Mouse (Mus musculus) forebrain, embryonic 11.5 days (tissue): ENCODE measurements around the gene Sdsl. TPM values are rescaled to one million over a fixed set of nuclear protein-coding genes. Genes with fewer than 3 reads are reported as not detected.
"Not testable (repeated sequence)": the region's sequence is repeated elsewhere in the genome, so short reads cannot be mapped to it uniquely, and the experiment has no call there.

ENCODE experiments used
- ATAC-seq: fragments of 200-750 bp; cut with Nextera tagmentation; replicated peaks from 2 replicates; pipeline ENCODE4 v1.8.0; 2017; ENCODE audit warnings: moderate TSS enrichment; ENCODE audit not compliant: low FRiP score
- DNase-seq: peaks from one replicate; pipeline ENCODE4 v3.0.0-alpha.2; 2017; ENCODE audit warnings: low spot score
- H3K27ac ChIP-seq: fragments of 300-500 bp; sonication (generic); 2 replicates; pipeline ENCODE4 v1.5.1; 2014; ENCODE audit warnings: low read depth, low read length
- H3K27me3 ChIP-seq: fragments of 300-500 bp; sonication (generic); 2 replicates; pipeline ENCODE4 v1.6.1; 2014; ENCODE audit warnings: mild to moderate bottlenecking, low read length, mixed read lengths; ENCODE audit not compliant: control insufficient read depth, insufficient read depth
- H3K36me3 ChIP-seq: fragments of 300-500 bp; sonication (generic); 2 replicates; pipeline ENCODE4 v1.6.1; 2014; ENCODE audit warnings: mild to moderate bottlenecking, low read length, moderate library complexity, mixed read lengths; ENCODE audit not compliant: control insufficient read depth, insufficient read depth
- H3K4me1 ChIP-seq: fragments of 300-500 bp; sonication (generic); replicated peaks from 2 replicates; pipeline ENCODE4 v1.6.1; 2014; ENCODE audit warnings: low read length, mixed read lengths; ENCODE audit not compliant: control insufficient read depth, insufficient read depth
- H3K4me2 ChIP-seq: fragments of 300-500 bp; sonication (generic); 2 replicates; pipeline ENCODE4 v1.6.1; 2014; ENCODE audit warnings: low read depth, mild to moderate bottlenecking, low read length, moderate library complexity, mixed read lengths; ENCODE audit not compliant: severe bottlenecking
- H3K4me3 ChIP-seq: fragments of 300-500 bp; sonication (generic); 2 replicates; pipeline ENCODE4 v1.5.1; 2014; ENCODE audit warnings: low read depth, low read length
- H3K9ac ChIP-seq: fragments of 300-500 bp; sonication (generic); 2 replicates; pipeline ENCODE4 v1.6.1; 2014; ENCODE audit warnings: low read length
- H3K9me3 ChIP-seq: fragments of 300-500 bp; sonication (generic); 2 replicates; pipeline ENCODE4 v1.6.1; 2016; ENCODE audit warnings: low read length, mixed read lengths; ENCODE audit not compliant: control insufficient read depth
- WGBS: fragments of 180-500 bp; shearing (Covaris S2); extraction: QIAGEN DNeasy Blood & Tissue Kit; methylation state at CpG from one replicate; pipeline ENCODE4 v1.1.7; 2014; 5-methylcytosine and 5-hydroxymethylcytosine counted together
- polyA plus RNA-seq: library from polyadenylated mRNA; unstranded; fragments of >200 nt; fragmentation: Nextera tagmentation; extraction: Ambion mirVana; gene quantifications from 2 replicates; pipeline ENCODE4 v1.2.1, GENCODE M21; 2014

Sdsl gene
- polyA plus RNA-seq, 1 experiment from 2014 or later, result 4.5 TPM

DNA sequence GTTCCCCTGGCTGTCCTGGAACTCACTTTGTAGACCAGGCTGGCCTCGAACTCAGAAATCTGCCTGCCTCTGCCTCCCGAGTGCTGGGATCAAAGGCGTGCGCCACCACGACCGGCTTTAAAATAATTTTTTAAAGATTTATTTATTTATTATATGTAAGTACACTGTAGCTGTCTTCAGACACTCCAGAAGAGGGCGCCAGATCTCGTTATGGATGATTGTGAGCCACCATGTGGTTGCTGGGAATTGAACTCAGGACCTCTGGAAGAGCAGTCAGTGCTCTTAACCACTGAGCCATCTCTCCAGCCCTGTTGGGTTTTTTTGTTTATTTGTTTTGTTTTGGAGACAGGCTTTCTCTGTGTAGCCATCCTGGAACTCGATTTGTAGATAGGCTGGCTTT lies 28.0 kb upstream of the Sdsl start:
- 87% methylated on average over 9 of the region's 9 CpGs for WGBS
- not testable (repeated sequence) for H3K9me3 ChIP-seq, ATAC-seq, H3K4me2 ChIP-seq, H3K27ac ChIP-seq, H3K9ac ChIP-seq, H3K4me1 ChIP-seq, DNase-seq, H3K27me3 ChIP-seq, H3K4me3 ChIP-seq, H3K36me3 ChIP-seq

- DNase-seq (no peak), ATAC-seq (no peak)
- no peak overlapping the region for H3K4me3 ChIP-seq
- no peaks in the 10 kb centered on the region for H3K27me3 ChIP-seq
- H3K27ac ChIP-seq, result no peak overlapping the region
- H3K9ac ChIP-seq, result no peak overlapping the region
- WGBS, result 77% methylated on average over 4 of the region's 4 CpGs
- H3K36me3 ChIP-seq, result no peaks in the 10 kb centered on the region
- H3K9me3 ChIP-seq, result no peaks in the 10 kb centered on the region
- peaks cover 5% of the 10 kb centered on the region; the same call in 1 of the 2 replicates for H3K4me1 ChIP-seq
- no peak overlapping the region for H3K4me2 ChIP-seq
These were observed 26.6 kb upstream of the Sdsl start for GRCm38 (mm10) chr5:120499202-120499601.

- no peak overlapping the region for H3K4me3 ChIP-seq
- WGBS, result 95% methylated on average over 3 of the region's 3 CpGs
- no peak overlapping the region for H3K4me2 ChIP-seq
- no peaks in the 10 kb centered on the region for H3K9me3 ChIP-seq
- no peak for DNase-seq
- no peaks in the 10 kb centered on the region for H3K27me3 ChIP-seq
- no peaks in the 10 kb centered on the region for H3K36me3 ChIP-seq
- H3K4me1 ChIP-seq, result no peaks in the 10 kb centered on the region
- no peak for ATAC-seq
- H3K9ac ChIP-seq, result no peak overlapping the region
- H3K27ac ChIP-seq, result no peak overlapping the region
These were observed 24.5 kb upstream of the Sdsl start for GRCm38 (mm10) chr5:120497071-120497470.

DNA sequence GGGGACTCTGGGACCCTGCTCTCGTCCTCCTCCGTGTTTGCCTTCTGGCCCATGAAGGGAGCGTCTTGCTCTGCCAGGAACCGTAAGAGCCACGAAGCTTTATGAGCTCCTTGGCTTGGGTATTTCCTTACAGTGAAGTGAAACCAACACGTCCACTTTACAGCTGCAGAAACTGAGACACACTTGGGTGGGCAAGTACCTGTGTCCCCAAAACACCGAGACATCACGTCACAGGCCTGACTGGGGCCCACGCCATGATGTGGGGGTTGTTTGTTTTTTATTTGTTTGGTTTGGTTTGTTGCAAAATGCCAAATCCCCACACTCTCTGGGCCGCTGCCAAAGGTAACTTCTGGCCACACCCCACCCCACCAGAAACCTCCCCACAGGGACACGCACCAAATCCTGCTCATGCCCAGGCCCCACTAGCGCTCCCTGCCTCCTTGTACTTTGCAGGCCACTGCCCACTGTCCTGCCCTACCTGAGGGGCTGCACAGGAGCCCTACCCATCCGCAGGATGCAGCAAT lies 23.2 kb upstream of the Sdsl start:
- 89% methylated on average over 13 of the region's 13 CpGs for WGBS
- Histone ChIP-seq H3K4me3 (no peak overlapping the region), H3K27ac (no peak overlapping the region), H3K4me2 (no peak overlapping the region), H3K36me3 (no peaks in the 10 kb centered on the region), H3K9me3 (no peaks in the 10 kb centered on the region), H3K27me3 (no peaks in the 10 kb centered on the region), H3K9ac (no peak overlapping the region), H3K4me1 (no peaks in the 10 kb centered on the region)
- no peak for ATAC-seq
- no peak for DNase-seq

DNA sequence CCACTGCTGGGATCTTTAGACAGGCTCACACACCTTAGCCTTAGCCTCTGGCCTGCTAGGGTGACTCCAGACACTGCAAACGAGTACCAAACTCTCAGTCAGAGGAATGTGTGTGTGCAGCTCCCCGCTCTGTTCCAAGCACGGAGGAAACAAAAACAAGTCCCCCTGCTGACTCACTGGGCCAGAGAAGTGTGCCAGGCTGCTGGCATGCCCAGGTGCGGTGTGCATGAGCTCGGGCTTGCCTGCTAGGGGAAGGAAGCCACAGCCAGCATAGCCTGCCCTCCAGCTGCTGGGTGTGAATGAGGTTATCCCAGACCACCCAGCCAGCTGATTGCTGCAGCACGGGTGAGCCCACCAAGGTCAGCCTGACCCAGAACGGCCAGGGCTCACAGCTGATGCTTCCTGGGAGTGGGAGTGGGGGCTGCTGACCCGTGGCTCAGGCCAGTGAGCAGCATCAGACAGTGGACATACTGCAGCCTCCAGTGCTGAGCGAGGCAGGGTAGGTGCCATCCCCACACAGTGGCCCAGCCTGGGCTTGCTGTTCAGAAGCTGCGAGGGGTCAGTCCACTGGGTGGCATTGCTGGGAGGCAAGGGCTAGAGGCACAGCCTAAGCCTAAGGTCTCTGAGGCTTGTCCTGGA lies 22.6 kb upstream of the Sdsl start:
- H3K9ac ChIP-seq, result no peak overlapping the region
- no peak overlapping the region for H3K4me2 ChIP-seq
- DNase-seq (no peak), ATAC-seq (no peak)
- 81% methylated on average over 10 of the region's 10 CpGs for WGBS
- no peaks in the 10 kb centered on the region for H3K9me3 ChIP-seq
- H3K27ac ChIP-seq, result no peak overlapping the region
- no peaks in the 10 kb centered on the region for H3K36me3 ChIP-seq
- no peaks in the 10 kb centered on the region for H3K27me3 ChIP-seq
- no peak overlapping the region for H3K4me3 ChIP-seq
- no peaks in the 10 kb centered on the region for H3K4me1 ChIP-seq

GRCm38 (mm10) chr5:120493873-120494395 lies 21.3 kb upstream of the Sdsl start:
- WGBS, result 90% methylated on average over 9 of the region's 9 CpGs
- Histone ChIP-seq H3K4me2 (no peak overlapping the region), H3K4me3 (no peak overlapping the region), H3K27me3 (no peaks in the 10 kb centered on the region), H3K9me3 (no peaks in the 10 kb centered on the region), H3K9ac (no peak overlapping the region), H3K4me1 (no peaks in the 10 kb centered on the region), H3K36me3 (no peaks in the 10 kb centered on the region), H3K27ac (no peak overlapping the region)
- DNase-seq, result no peak
- no peak for ATAC-seq

DNA sequence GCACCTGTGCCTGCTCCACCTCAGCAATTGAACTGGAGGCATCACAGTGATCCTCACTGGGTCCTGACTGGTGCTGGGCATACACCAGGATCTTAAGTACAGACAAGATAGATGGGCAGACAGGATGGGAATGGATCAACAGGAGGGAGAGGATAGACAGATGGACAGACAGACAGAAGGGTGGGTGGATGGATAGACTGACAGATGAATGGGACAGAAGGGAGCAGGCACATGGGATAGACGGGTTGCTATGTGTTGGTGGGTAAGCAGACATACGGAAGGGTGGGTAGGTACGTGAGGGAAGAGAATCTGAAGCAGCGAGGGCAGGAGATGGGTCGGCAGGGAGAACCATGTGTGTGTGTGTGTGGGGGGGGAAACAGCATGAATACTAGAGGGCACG lies 20.8 kb upstream of the Sdsl start:
- Histone ChIP-seq H3K27me3 (no peaks in the 10 kb centered on the region), H3K4me2 (no peak overlapping the region), H3K9me3 (no peaks in the 10 kb centered on the region), H3K27ac (no peak overlapping the region), H3K4me3 (no peak overlapping the region), H3K36me3 (no peaks in the 10 kb centered on the region), H3K4me1 (no peaks in the 10 kb centered on the region), H3K9ac (no peak overlapping the region)
- 89% methylated on average over 6 of the region's 6 CpGs for WGBS
- DNase-seq (no peak), ATAC-seq (no peak)

GRCm38 (mm10) chr5:120492437-120492836 lies 19.8 kb upstream of the Sdsl start:
- DNase-seq, result peak; percentile 75
- WGBS, result 62% methylated on average over 11 of the region's 11 CpGs
- ATAC-seq, result no peak
- H3K36me3 ChIP-seq, result no peaks in the 10 kb centered on the region
- no peaks in the 10 kb centered on the region for H3K9me3 ChIP-seq
- H3K27me3 ChIP-seq, result no peaks in the 10 kb centered on the region
- H3K4me1 ChIP-seq, result no peaks in the 10 kb centered on the region
- H3K27ac ChIP-seq, result no peak overlapping the region
- no peak overlapping the region for H3K4me2 ChIP-seq
- H3K4me3 ChIP-seq, result no peak overlapping the region
- H3K9ac ChIP-seq, result no peak overlapping the region

GRCm38 (mm10) chr5:120490679-120491192 lies 18.1 kb upstream of the Sdsl start:
- no peaks in the 10 kb centered on the region for H3K27me3 ChIP-seq
- H3K4me3 ChIP-seq, result no peak overlapping the region
- no peak for ATAC-seq
- no peak overlapping the region for H3K9ac ChIP-seq
- H3K4me2 ChIP-seq, result no peak overlapping the region
- no peaks in the 10 kb centered on the region for H3K9me3 ChIP-seq
- no peak for DNase-seq
- no peak overlapping the region for H3K27ac ChIP-seq
- H3K36me3 ChIP-seq, result no peaks in the 10 kb centered on the region; the same call in 1 of the 2 replicates
- 93% methylated on average over 8 of the region's 8 CpGs for WGBS
- no peaks in the 10 kb centered on the region for H3K4me1 ChIP-seq
